Mouse (Mus musculus): ENCODE measurements around the gene Mndal. TPM values are rescaled to one million over a fixed set of nuclear protein-coding genes. Genes with fewer than 3 reads are reported as not detected.
"Not testable (repeated sequence)": the region's sequence is repeated elsewhere in the genome, so short reads cannot be mapped to it uniquely, and the experiment has no call there.

The Mndal gene
- total RNA-seq, 1 experiment from 2014 or later = 805 TPM

- ATAC-seq (ENCODE audit: extremely low read depth, insufficient number of reproducible peaks, low FRiP score, poor library complexity, severe bottlenecking) = not testable (repeated sequence)
Measured at GRCm38 (mm10) chr1:173802207-173802606, 140.1 kb downstream of the Mndal start.

GRCm38 (mm10) chr1:173801791-173802190 lies 140.5 kb downstream of the Mndal start:
- peak; percentile 82 for ATAC-seq (ENCODE audit: extremely low read depth, insufficient number of reproducible peaks, low FRiP score, poor library complexity, severe bottlenecking)

Other genes with a start within 250 kb of the Mndal start
- gene Ifi207, start 200.7 kb downstream of the Mndal start, total RNA-seq (2017) = 10.4 and 12.3 TPM in 2 replicates
- 144 and 146 TPM in 2 replicates for gene Ifi204, start 175.5 kb downstream of the Mndal start, total RNA-seq (2017)
- gene Ifi211, start 29.4 kb downstream of the Mndal start, total RNA-seq (2017) = 14.8 and 16.9 TPM in 2 replicates
- 225 and 245 TPM in 2 replicates for gene Ifi203, start 181 bp upstream of the Mndal start, total RNA-seq (2017)
- gene Ifi202b, start 40.3 kb upstream of the Mndal start, total RNA-seq (2017) = 0.23 and 0.25 TPM in 2 replicates
- gene Ifi205, start 89.3 kb upstream of the Mndal start, total RNA-seq (2017) = 4.7 and 7.6 TPM in 2 replicates
- 0.35 and 0.37 TPM in 2 replicates for gene Olfr433, start 98.2 kb upstream of the Mndal start, total RNA-seq (2017)
- gene Olfr432, start 106.7 kb upstream of the Mndal start, total RNA-seq (2017) = not detected in 2 replicates
- not detected in 2 replicates for gene Olfr430, start 124.1 kb upstream of the Mndal start, total RNA-seq (2017)
- not detected in 2 replicates for gene Olfr429, start 141.8 kb upstream of the Mndal start, total RNA-seq (2017)
- 0.12 TPM in 1 of 2 replicates, not detected in the other for gene Olfr427, start 154.4 kb upstream of the Mndal start, total RNA-seq (2017)
- gene Olfr231, start 178.7 kb upstream of the Mndal start, total RNA-seq (2017) = not detected in 2 replicates
- gene Olfr424, start 189.0 kb upstream of the Mndal start, total RNA-seq (2017) = not detected in 2 replicates
- not detected in 2 replicates for gene Olfr420, start 213.1 kb upstream of the Mndal start, total RNA-seq (2017)
- 5.7 and 5.9 TPM in 2 replicates for gene Spta1, start 230.3 kb upstream of the Mndal start, total RNA-seq (2017)